Mouse (Mus musculus): ENCODE results near the gene Hoxb4.

Gene Hoxb4

DNA sequence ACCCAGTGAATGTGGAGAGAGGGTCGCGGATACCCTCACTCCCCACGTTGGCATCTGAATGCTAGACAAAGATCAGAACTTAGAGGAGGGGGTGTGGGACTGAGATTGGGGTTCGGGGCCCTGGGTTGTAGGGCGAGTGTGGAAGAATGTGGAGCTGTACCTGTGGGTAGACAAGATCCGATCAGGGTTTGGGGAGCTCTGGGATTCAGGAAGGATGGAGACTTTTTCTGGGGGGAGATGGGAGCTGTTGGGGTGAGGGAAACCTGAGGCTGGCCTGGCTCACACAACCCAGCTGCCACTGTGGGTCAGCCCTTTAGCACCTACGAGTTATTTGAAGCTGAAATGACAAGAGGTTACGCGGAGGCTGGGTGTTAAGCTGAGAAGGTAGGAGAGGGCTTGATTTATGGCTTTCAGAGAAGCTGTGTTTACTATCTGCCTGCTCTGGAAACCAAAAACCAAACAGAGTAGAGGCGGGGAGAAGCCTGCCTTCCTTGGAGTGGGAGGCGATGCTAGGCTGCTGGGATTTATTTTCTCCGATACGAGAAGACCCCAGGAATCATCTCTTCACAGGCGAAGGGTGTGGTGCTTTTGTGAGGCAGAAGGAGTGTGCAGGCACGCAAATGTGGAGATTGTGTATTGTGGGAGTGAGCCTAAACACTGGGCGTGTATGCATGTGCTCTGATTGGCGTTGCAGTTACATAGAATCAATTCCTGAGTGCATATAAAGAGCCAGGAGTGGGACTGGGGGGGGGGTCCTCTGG is 15.4 kb downstream of the Hoxb4 start:
- no peak for DNase-seq (ENCODE audit: low spot score in 2 of 2)

DNA sequence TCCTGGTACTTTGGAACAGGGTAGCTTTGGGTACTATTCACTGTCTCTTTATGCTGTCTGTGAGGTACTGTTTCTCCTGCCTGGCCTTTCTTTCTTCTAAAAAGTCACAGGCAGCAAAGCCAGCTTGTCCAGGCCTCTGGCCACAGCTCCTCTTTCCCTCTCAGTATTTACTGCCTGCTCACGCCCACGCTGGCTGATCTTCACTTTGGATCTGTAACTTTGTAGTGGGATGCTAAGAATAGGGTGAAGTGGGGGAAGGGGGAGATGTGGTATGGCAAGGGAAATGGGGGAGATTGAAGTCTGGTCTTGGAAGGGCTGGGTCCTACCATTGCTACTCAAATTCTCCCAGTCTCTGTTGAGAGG is 15.9 kb downstream of the Hoxb4 start:
- DNase-seq (ENCODE audit: low spot score in 2 of 2): no peak

GRCm38 (mm10) chr11:96334998-96335397 is 16.9 kb downstream of the Hoxb4 start:
- no peak for DNase-seq (ENCODE audit: low spot score in 2 of 2)

- DNase-seq (ENCODE audit: low spot score in 2 of 2): no peak
These were observed 18.5 kb downstream of the Hoxb4 start for GRCm38 (mm10) chr11:96336597-96336996.

DNA sequence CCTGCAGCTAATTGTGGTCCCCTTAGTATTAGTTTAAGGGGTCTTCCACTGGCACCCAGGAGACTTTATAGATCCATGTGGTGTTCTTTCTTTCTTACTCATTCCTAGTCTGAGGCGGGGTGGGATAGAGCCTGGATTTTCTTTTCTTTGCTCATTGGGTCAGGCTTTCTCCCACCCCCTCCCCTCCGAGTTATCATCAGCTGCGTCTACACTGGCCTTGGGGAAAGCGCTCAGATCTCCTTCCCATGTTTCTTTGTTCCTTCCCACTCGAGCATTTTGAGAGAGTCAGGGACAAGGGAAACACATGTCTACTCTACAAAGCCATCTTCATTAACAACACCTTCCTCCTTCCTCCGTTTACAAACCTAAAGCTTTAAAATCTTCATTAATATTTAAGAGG is 19.0 kb downstream of the Hoxb4 start:
- no peak for DNase-seq (ENCODE audit: low spot score in 2 of 2)

DNA sequence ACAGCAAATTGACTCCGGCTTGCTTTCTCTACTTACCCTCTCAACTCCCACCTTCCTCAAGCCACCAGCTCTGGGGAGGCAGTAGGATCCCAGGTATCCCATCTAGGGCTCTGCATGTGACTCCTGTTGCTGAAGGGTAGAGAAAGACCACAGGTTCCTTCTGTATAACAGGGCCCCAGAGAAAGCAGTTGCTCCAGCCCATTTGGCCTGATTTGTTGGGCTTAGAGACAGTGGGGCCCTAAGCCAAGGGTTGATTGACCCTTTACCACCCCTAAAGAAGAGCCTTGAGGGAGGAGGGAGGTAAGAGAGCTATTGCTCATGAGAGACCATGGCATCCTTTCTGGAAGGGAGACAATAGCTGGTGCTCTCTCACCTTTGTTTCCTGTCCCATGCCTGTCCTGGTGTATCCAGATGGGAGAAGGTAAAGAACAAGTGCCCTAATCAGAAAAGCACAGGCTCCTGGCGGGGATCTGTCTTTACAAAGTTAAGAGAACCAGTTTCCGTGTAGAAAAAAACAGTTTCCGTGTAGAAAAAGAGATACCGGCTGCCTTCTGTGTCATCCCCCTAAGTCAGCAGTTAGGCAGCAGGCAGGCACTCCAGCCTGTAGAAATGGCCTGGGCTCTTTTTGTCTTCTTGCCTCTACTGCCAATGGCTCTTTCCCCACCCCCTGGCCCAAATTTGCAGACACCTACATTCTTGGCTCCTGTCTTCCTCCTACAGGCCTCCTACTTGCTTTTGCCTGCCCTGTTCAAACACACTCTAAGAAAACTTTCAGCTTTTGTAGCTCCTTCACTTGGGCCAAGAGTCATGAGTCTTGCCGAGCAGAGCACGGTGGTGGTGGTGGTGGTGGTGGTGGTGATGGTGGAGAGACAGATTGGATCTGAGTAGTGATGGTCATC is 21.1 kb downstream of the Hoxb4 start:
- DNase-seq (ENCODE audit: low spot score in 2 of 2): no peak

- no peak for DNase-seq (ENCODE audit: low spot score in 2 of 2)
These were observed 22.8 kb downstream of the Hoxb4 start for GRCm38 (mm10) chr11:96340698-96341365.

GRCm38 (mm10) chr11:96341701-96342575 is 23.9 kb downstream of the Hoxb4 start:
- no peak for DNase-seq (ENCODE audit: low spot score in 2 of 2)

GRCm38 (mm10) chr11:96342576-96342930 is 24.5 kb downstream of the Hoxb4 start:
- DNase-seq (ENCODE audit: low spot score in 2 of 2): no peak

DNA sequence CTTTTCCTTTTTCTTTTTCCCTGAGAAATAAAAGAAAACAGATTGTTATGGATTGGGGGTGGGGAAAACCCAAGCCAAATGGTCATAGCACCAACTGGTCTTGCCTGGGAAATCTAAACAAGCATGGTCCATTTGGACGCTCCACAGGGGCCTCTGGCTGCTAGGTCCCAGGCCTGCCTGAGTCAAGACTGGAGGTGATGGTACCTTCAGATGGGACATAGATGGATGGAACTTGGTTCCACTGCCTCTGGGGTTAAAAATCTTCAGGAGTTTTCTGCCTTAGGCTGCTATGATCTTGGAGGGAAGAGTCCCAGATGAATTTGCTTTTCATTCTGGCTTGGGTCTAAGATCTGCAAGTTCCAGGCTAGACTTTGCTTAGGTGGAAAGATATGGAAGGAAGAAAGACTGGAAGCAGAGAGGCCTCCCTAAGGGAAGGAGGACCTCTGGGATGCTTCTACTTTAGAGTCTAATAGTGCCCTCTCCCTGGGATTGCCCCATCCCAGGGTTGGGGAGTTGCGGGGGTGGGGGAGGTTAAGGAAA is 25.2 kb downstream of the Hoxb4 start:
- DNase-seq (ENCODE audit: low spot score in 2 of 2): no peak

GRCm38 (mm10) chr11:96344061-96344877 is 26.2 kb downstream of the Hoxb4 start:
- no peak for DNase-seq (ENCODE audit: low spot score in 2 of 2)

DNA sequence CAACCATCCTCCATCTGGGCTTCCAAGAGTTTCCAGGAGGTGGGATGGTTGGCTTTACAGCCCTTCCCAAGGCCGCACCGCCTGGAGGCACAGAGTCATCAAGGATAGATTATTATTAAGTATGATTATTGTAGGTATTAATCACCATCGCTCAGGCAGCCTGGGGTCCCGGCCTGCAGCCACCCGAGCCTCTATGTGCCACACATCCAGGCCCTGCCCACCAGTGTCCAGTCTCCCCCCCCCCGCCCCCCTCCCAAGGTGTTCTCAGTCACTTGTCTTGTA is 26.8 kb downstream of the Hoxb4 start:
- DNase-seq (ENCODE audit: low spot score in 2 of 2): no peak

GRCm38 (mm10) chr11:96345220-96345892 is 27.3 kb downstream of the Hoxb4 start:
- no peak for DNase-seq (ENCODE audit: low spot score in 2 of 2)

- no peak for DNase-seq (ENCODE audit: low spot score in 2 of 2)
These were observed 28.1 kb downstream of the Hoxb4 start for GRCm38 (mm10) chr11:96345893-96346806.

GRCm38 (mm10) chr11:96346916-96347520 is 29.0 kb downstream of the Hoxb4 start:
- DNase-seq (ENCODE audit: low spot score in 2 of 2): no peak

DNA sequence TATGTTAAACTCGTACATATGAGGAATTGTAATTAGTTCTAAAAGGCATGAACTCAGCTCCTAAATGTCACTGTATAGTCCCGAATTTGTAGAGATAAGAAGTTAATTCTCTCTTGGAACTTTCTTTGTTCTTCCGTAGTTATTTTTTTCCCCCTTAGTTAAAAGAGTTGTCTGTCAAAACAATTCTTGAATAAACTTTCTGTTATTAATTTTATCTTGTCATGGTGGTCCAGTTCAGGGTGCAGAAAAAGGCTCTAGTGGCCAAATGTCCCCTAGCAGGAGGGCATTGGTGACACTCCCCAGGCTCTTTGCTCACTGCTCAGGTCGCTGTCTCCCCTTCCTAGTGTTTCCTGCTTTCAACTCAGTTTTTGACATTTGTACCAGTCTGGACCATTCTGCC is 29.6 kb downstream of the Hoxb4 start:
- DNase-seq (ENCODE audit: low spot score in 2 of 2): no peak

GRCm38 (mm10) chr11:96348141-96348928 is 30.3 kb downstream of the Hoxb4 start:
- no peak for DNase-seq (ENCODE audit: low spot score in 2 of 2)

GRCm38 (mm10) chr11:96348988-96349387 is 30.9 kb downstream of the Hoxb4 start:
- no peak for DNase-seq (ENCODE audit: low spot score in 2 of 2)
